Mouse (Mus musculus): ENCODE measurements at regions not wholly inside any gene's neighbourhood (a gene's known extent, or its start where the extent isn't known, plus 50 kb on each side); places are given as distances from the start of the nearest gene placed in this dataset.

DNA sequence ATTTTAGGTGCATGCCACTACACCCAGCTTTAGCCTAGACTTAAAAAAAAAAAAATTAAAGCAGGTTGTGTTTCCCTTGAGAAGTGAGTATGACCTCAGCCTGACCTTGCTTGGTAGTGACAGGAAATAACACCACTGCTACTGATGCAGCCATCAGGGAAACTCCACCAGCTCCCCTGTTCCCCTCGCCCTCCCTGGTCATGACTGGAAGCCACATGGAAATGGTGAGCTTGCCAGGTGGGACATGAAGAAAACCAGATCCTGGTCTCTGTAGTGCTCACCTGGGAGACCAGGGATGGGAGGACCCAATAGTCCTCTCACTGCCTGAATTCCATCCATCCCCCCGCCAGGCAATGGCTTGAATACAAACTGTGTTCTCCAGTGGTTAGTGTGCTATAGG, 268.1 kb downstream of the Dkk2 start:
- TF ChIP-seq CTCF (IDR thresholded peaks at IDR 0.05; ENCODE audit: control insufficient read depth, insufficient read depth, insufficient read length) (no peak), MAX (IDR thresholded peaks at IDR 0.05) (no peak)

Measured in C2C12 (cell line).